Mouse (Mus musculus): ENCODE measurements at regions not wholly inside any gene's neighbourhood (a gene's known extent, or its start where the extent isn't known, plus 50 kb on each side); places are given as distances from the start of the nearest gene placed in this dataset.

- Histone ChIP-seq H3K4me2 (ENCODE audit: low read length) (peak overlapping the region; percentile 64), H3K27me3 (ENCODE audit: control insufficient read depth, insufficient read depth, low read length) (peaks cover 21% of the 10 kb centered on the region; the same call in 1 of the 2 replicates), H3K36me3 (ENCODE audit: control insufficient read depth, insufficient read depth, low read length) (no peaks in the 10 kb centered on the region), H3K4me1 (ENCODE audit: control insufficient read depth in 2 of 2, insufficient read depth in 2 of 2, low read length in 2 of 2) (peaks cover 6 to 12% of the 10 kb centered on the region in 2 experiments), H3K9ac (ENCODE audit: low read length) (peak overlapping the region; percentile 8; the same call in 1 of the 2 replicates), H3K9me3 (ENCODE audit: control insufficient read depth, low read length) (peaks cover 5% of the 10 kb centered on the region; the same call in 1 of the 2 replicates), H3K4me3 (ENCODE audit: control insufficient read depth in 1 of 2, insufficient read depth in 1 of 2, low read depth in 1 of 2, low read length in 2 of 2) (peak overlapping the region; percentile 16 to 28), H3K27ac (replicated peaks in 1 of 2; ENCODE audit: control insufficient read depth in 1 of 2, insufficient read depth in 1 of 2, low read depth in 2 of 2, low read length in 2 of 2) (no peak overlapping the region)
- no peak for ATAC-seq (ENCODE audit: insufficient number of reproducible peaks, insufficient read depth, low FRiP score, low read depth)
- 9% methylated on average over 28 of the region's 28 CpGs for WGBS
These were observed 83.1 kb downstream of the 2410131K14Rik start for GRCm38 (mm10) chr5:118327961-118328712.

- Histone ChIP-seq H3K4me3 (ENCODE audit: control insufficient read depth in 1 of 2, insufficient read depth in 1 of 2, low read depth in 1 of 2, low read length in 2 of 2) (no peak overlapping the region), H3K36me3 (ENCODE audit: control insufficient read depth, insufficient read depth, low read length) (no peaks in the 10 kb centered on the region), H3K9ac (ENCODE audit: low read length) (no peak overlapping the region), H3K9me3 (ENCODE audit: control insufficient read depth, low read length) (peaks cover 5% of the 10 kb centered on the region; the same call in 1 of the 2 replicates), H3K27ac (replicated peaks in 1 of 2; ENCODE audit: control insufficient read depth in 1 of 2, insufficient read depth in 1 of 2, low read depth in 2 of 2, low read length in 2 of 2) (no peak overlapping the region), H3K4me2 (ENCODE audit: low read length) (no peak overlapping the region), H3K4me1 (ENCODE audit: control insufficient read depth in 2 of 2, insufficient read depth in 2 of 2, low read length in 2 of 2) (peaks cover 6 to 12% of the 10 kb centered on the region in 2 experiments), H3K27me3 (ENCODE audit: control insufficient read depth, insufficient read depth, low read length) (peaks cover 21% of the 10 kb centered on the region; the same call in 1 of the 2 replicates)
- ATAC-seq (ENCODE audit: insufficient number of reproducible peaks, insufficient read depth, low FRiP score, low read depth), result no peak
- WGBS, result 83% methylated on average over 5 of the region's 5 CpGs
These were observed 84.1 kb downstream of the 2410131K14Rik start for GRCm38 (mm10) chr5:118329143-118329542.

- Histone ChIP-seq H3K9ac (ENCODE audit: low read length) (0 out of 2 replicates have a peak overlapping the region, but pooled peaks have one; percentile 71), H3K27ac (replicated peaks in 1 of 2; ENCODE audit: control insufficient read depth in 1 of 2, insufficient read depth in 1 of 2, low read depth in 2 of 2, low read length in 2 of 2) (no peak overlapping the region), H3K9me3 (ENCODE audit: control insufficient read depth, low read length) (peaks cover 5% of the 10 kb centered on the region; the same call in 1 of the 2 replicates), H3K4me2 (ENCODE audit: low read length) (peak overlapping the region; percentile 97), H3K4me1 (ENCODE audit: control insufficient read depth in 2 of 2, insufficient read depth in 2 of 2, low read length in 2 of 2) (peaks cover 6 to 12% of the 10 kb centered on the region in 2 experiments), H3K27me3 (ENCODE audit: control insufficient read depth, insufficient read depth, low read length) (peaks cover 21% of the 10 kb centered on the region; the same call in 1 of the 2 replicates), H3K4me3 (ENCODE audit: control insufficient read depth in 1 of 2, insufficient read depth in 1 of 2, low read depth in 1 of 2, low read length in 2 of 2) (no peak overlapping the region), H3K36me3 (ENCODE audit: control insufficient read depth, insufficient read depth, low read length) (no peaks in the 10 kb centered on the region)
- WGBS, result 24% methylated on average over 14 of the region's 14 CpGs
- ATAC-seq (ENCODE audit: insufficient number of reproducible peaks, insufficient read depth, low FRiP score, low read depth), result no peak
These were observed 86.2 kb downstream of the 2410131K14Rik start for GRCm38 (mm10) chr5:118331286-118331607.

- Histone ChIP-seq H3K9me3 (ENCODE audit: control insufficient read depth, low read length) (peaks cover 5% of the 10 kb centered on the region; the same call in 1 of the 2 replicates), H3K36me3 (ENCODE audit: control insufficient read depth, insufficient read depth, low read length) (no peaks in the 10 kb centered on the region), H3K4me3 (ENCODE audit: control insufficient read depth in 1 of 2, insufficient read depth in 1 of 2, low read depth in 1 of 2, low read length in 2 of 2) (peak overlapping the region; percentile 43 to 47), H3K27me3 (ENCODE audit: control insufficient read depth, insufficient read depth, low read length) (peaks cover 21% of the 10 kb centered on the region; the same call in 1 of the 2 replicates), H3K4me2 (ENCODE audit: low read length) (peak overlapping the region; percentile 97), H3K9ac (ENCODE audit: low read length) (peak overlapping the region; percentile 71), H3K27ac (replicated peaks in 1 of 2; ENCODE audit: control insufficient read depth in 1 of 2, insufficient read depth in 1 of 2, low read depth in 2 of 2, low read length in 2 of 2) (peak overlapping the region; percentile 43 to 81), H3K4me1 (ENCODE audit: control insufficient read depth in 2 of 2, insufficient read depth in 2 of 2, low read length in 2 of 2) (peaks cover 5 to 12% of the 10 kb centered on the region in 2 experiments)
- no peak for ATAC-seq (ENCODE audit: insufficient number of reproducible peaks, insufficient read depth, low FRiP score, low read depth)
- WGBS, result 1% methylated on average over 32 of the region's 32 CpGs
These were observed 86.8 kb downstream of the 2410131K14Rik start for GRCm38 (mm10) chr5:118331608-118332394.

- Histone ChIP-seq H3K4me3 (ENCODE audit: control insufficient read depth in 1 of 2, insufficient read depth in 1 of 2, low read depth in 1 of 2, low read length in 2 of 2) (no peak overlapping the region), H3K4me1 (ENCODE audit: control insufficient read depth in 2 of 2, insufficient read depth in 2 of 2, low read length in 2 of 2) (peaks cover 2 to 9% of the 10 kb centered on the region in 2 experiments), H3K36me3 (ENCODE audit: control insufficient read depth, insufficient read depth, low read length) (no peaks in the 10 kb centered on the region), H3K4me2 (ENCODE audit: low read length) (no peak overlapping the region), H3K9ac (ENCODE audit: low read length) (no peak overlapping the region), H3K27me3 (ENCODE audit: control insufficient read depth, insufficient read depth, low read length) (peaks cover 13% of the 10 kb centered on the region; the same call in 1 of the 2 replicates), H3K27ac (replicated peaks in 1 of 2; ENCODE audit: control insufficient read depth in 1 of 2, insufficient read depth in 1 of 2, low read depth in 2 of 2, low read length in 2 of 2) (no peak overlapping the region), H3K9me3 (ENCODE audit: control insufficient read depth, low read length) (peaks cover 4% of the 10 kb centered on the region; the same call in 1 of the 2 replicates)
- WGBS, result 75% methylated on average over 2 of the region's 2 CpGs
- ATAC-seq (ENCODE audit: insufficient number of reproducible peaks, insufficient read depth, low FRiP score, low read depth), result no peak
These were observed 89.0 kb downstream of the 2410131K14Rik start for GRCm38 (mm10) chr5:118334054-118334453.

- WGBS, result 85% methylated on average over 8 of the region's 8 CpGs
- Histone ChIP-seq H3K4me1 (ENCODE audit: control insufficient read depth in 2 of 2, insufficient read depth in 2 of 2, low read length in 2 of 2) (peaks cover under 1 to 1% of the 10 kb centered on the region in 2 experiments; a peak in 3 of 4 replicates), H3K36me3 (ENCODE audit: control insufficient read depth, insufficient read depth, low read length) (no peaks in the 10 kb centered on the region), H3K27me3 (ENCODE audit: control insufficient read depth, insufficient read depth, low read length) (no peaks in the 10 kb centered on the region), H3K9ac (ENCODE audit: low read length) (no peak overlapping the region), H3K9me3 (ENCODE audit: control insufficient read depth, low read length) (no peaks in the 10 kb centered on the region), H3K4me3 (ENCODE audit: control insufficient read depth in 1 of 2, insufficient read depth in 1 of 2, low read depth in 1 of 2, low read length in 2 of 2) (no peak overlapping the region), H3K4me2 (ENCODE audit: low read length) (no peak overlapping the region), H3K27ac (replicated peaks in 1 of 2; ENCODE audit: control insufficient read depth in 1 of 2, insufficient read depth in 1 of 2, low read depth in 2 of 2, low read length in 2 of 2) (no peak overlapping the region)
- ATAC-seq (ENCODE audit: insufficient number of reproducible peaks, insufficient read depth, low FRiP score, low read depth), result no peak
These were observed 93.2 kb downstream of the 2410131K14Rik start for GRCm38 (mm10) chr5:118338186-118338585.
